Comparison of ENCODE assay signal across 20 mouse cellular contexts in genomic region chr9:107481340-107481739, GRCm38 (mm10). TPM values are rescaled to one million over a fixed set of nuclear protein-coding genes. Genes with fewer than 3 reads are reported as not detected.
DNase-seq lines count a peak whose midpoint lies in the region; ATAC-seq and TF ChIP-seq lines count a peak whose summit lies in the region.
"Had no signal": no experiment of that assay in that cellular context is flagged by ENCODE, and none has a peak within 500 bp of the region (broad histone marks: within the 10 kb centered on the region; RNA-seq: fewer than 3 reads in every experiment).

No protein-coding gene starts in this region.

- DNase-seq in forebrain, embryonic 10.5 days (ENCODE audit: extremely low spot score, low spot score), result peak; percentile 29
- no peak for DNase-seq in forebrain, postnatal 0 days
- peak; percentile 49 for DNase-seq in forebrain, embryonic 14.5 days (ENCODE audit: low spot score)
- DNase-seq in limb, embryonic 10.5 days (ENCODE audit: low spot score), result no peak
- DNase-seq in T-cell, adult 2 months (ENCODE audit: low spot score), result no peak
- no peak for DNase-seq in cerebellum, postnatal 14 days
- no peak for DNase-seq in testis, postnatal 14 days (ENCODE audit: low spot score)
- DNase-seq: adrenal gland, postnatal 36 days; cerebellum, postnatal 36 days; gastrocnemius, postnatal 10 days; heart, postnatal 14 days; kidney, postnatal 25 days; left cerebral cortex, postnatal 4 days; lung, adult 18-20 months; lung, postnatal 36 days; right cerebral cortex, postnatal 14 days; thymus, postnatal 36 days had no signal

- no peak overlapping the region for H3K4me3 ChIP-seq in forebrain, embryonic 10.5 days
- no peak overlapping the region for H3K4me3 ChIP-seq in forebrain, postnatal 0 days (ENCODE audit: low read depth, low read length)
- H3K4me3 ChIP-seq in forebrain, embryonic 14.5 days (ENCODE audit: low read depth, low read length), result no peak overlapping the region
- 0 out of 2 replicates have a peak overlapping the region, but pooled peaks have one; percentile 6 for H3K4me3 ChIP-seq in limb, embryonic 10.5 days
- H3K4me3 ChIP-seq in neural tube, embryonic 12.5 days, result no peak overlapping the region

- H3K36me3 ChIP-seq in forebrain, embryonic 10.5 days (replicated peaks), result no peaks in the 10 kb centered on the region
- H3K36me3 ChIP-seq in forebrain, postnatal 0 days (ENCODE audit: insufficient read depth), result no peaks in the 10 kb centered on the region
- H3K36me3 ChIP-seq in forebrain, embryonic 14.5 days (ENCODE audit: control insufficient read depth, insufficient read depth, low read length), result no peaks in the 10 kb centered on the region
- no peaks in the 10 kb centered on the region for H3K36me3 ChIP-seq in limb, embryonic 10.5 days
- no peaks in the 10 kb centered on the region for H3K36me3 ChIP-seq in neural tube, embryonic 12.5 days

- H3K4me2 ChIP-seq in forebrain, postnatal 0 days (ENCODE audit: low read depth), result no peak overlapping the region
- no peak overlapping the region for H3K4me2 ChIP-seq in forebrain, embryonic 14.5 days (ENCODE audit: low read length)
- H3K4me2 ChIP-seq in neural tube, embryonic 12.5 days (replicated peaks), result no peak overlapping the region

- no peaks in the 10 kb centered on the region for H3K27me3 ChIP-seq in forebrain, embryonic 10.5 days (ENCODE audit: poor library complexity, severe bottlenecking)
- H3K27me3 ChIP-seq in forebrain, postnatal 0 days (ENCODE audit: insufficient read depth, low read length), result no peaks in the 10 kb centered on the region
- no peaks in the 10 kb centered on the region for H3K27me3 ChIP-seq in forebrain, embryonic 14.5 days (replicated peaks; ENCODE audit: control insufficient read depth, insufficient read depth, low read length)
- peaks cover 81% of the 10 kb centered on the region for H3K27me3 ChIP-seq in limb, embryonic 10.5 days (ENCODE audit: low read depth, poor library complexity, severe bottlenecking)
- H3K27me3 ChIP-seq in neural tube, embryonic 12.5 days (replicated peaks), result no peaks in the 10 kb centered on the region

- H3K27ac ChIP-seq in forebrain, embryonic 10.5 days, result peak overlapping the region; percentile 87
- H3K27ac ChIP-seq in forebrain, postnatal 0 days (ENCODE audit: low read depth, low read length), result no peak overlapping the region
- H3K27ac ChIP-seq in forebrain, embryonic 14.5 days (ENCODE audit: low read depth, low read length), result no peak overlapping the region
- peak overlapping the region; percentile 78; the same call in 1 of the 2 replicates for H3K27ac ChIP-seq in limb, embryonic 10.5 days
- peak overlapping the region; percentile 51; the same call in 1 of the 2 replicates for H3K27ac ChIP-seq in neural tube, embryonic 12.5 days

- H3K9me3 ChIP-seq in forebrain, embryonic 10.5 days, result no peaks in the 10 kb centered on the region
- H3K9me3 ChIP-seq in forebrain, postnatal 0 days (ENCODE audit: low read length), result no peaks in the 10 kb centered on the region
- H3K9me3 ChIP-seq in forebrain, embryonic 14.5 days (replicated peaks; ENCODE audit: control insufficient read depth, low read length), result no peaks in the 10 kb centered on the region
- no peaks in the 10 kb centered on the region for H3K9me3 ChIP-seq in limb, embryonic 10.5 days (replicated peaks)
- H3K9me3 ChIP-seq in neural tube, embryonic 12.5 days, result no peaks in the 10 kb centered on the region

- no peak for TF ChIP-seq CTCF in forebrain, postnatal 0 days (IDR thresholded peaks at IDR 0.05; ENCODE audit: low read depth)

- peaks cover 68% of the 10 kb centered on the region for H3K4me1 ChIP-seq in forebrain, embryonic 10.5 days
- peaks cover 9% of the 10 kb centered on the region for H3K4me1 ChIP-seq in forebrain, postnatal 0 days (ENCODE audit: insufficient read depth)
- peaks cover 47% of the 10 kb centered on the region for H3K4me1 ChIP-seq in forebrain, embryonic 14.5 days (ENCODE audit: control insufficient read depth, insufficient read depth, low read length)
- H3K4me1 ChIP-seq in limb, embryonic 10.5 days, result peaks cover 35% of the 10 kb centered on the region
- H3K4me1 ChIP-seq in neural tube, embryonic 12.5 days, result peaks cover 57% of the 10 kb centered on the region

- no peak for ATAC-seq in forebrain, postnatal 0 days
- ATAC-seq in forebrain, embryonic 14.5 days, result no peak
- no peak for ATAC-seq in neural tube, embryonic 12.5 days (ENCODE audit: low FRiP score, low read depth)
- ATAC-seq: activated CD4-positive, CD25-positive, alpha-beta regulatory T cell, adult 4 months; intestine, postnatal 0 days had no signal

- no peak overlapping the region for H3K9ac ChIP-seq in forebrain, postnatal 0 days
- no peak overlapping the region for H3K9ac ChIP-seq in forebrain, embryonic 14.5 days (ENCODE audit: low read length)
- 0 out of 2 replicates have a peak overlapping the region, but pooled peaks have one; percentile 8 for H3K9ac ChIP-seq in neural tube, embryonic 12.5 days

- 21% methylated on average over 16 of the region's 16 CpGs for WGBS in forebrain, embryonic 10.5 days
- 15% methylated on average over 16 of the region's 16 CpGs for WGBS in forebrain, postnatal 0 days
- 9% methylated on average over 16 of the region's 16 CpGs for WGBS in forebrain, embryonic 14.5 days
- WGBS in limb, embryonic 10.5 days, result 32% methylated on average over 16 of the region's 16 CpGs
- 18% methylated on average over 16 of the region's 16 CpGs for WGBS in neural tube, embryonic 12.5 days

RNA-seq across cellular contexts. Expression of gene Tmem115, which starts 52.4 kb away (rescaled TPM):
- 33.0 and 35.8 TPM in 2 replicates for polyA plus RNA-seq in forebrain, embryonic 10.5 days (2016; fragmentation: Nextera tagmentation; extraction: Ambion mirVana)
- 44.3 and 51.4 TPM in 2 replicates for total RNA-seq in forebrain, postnatal 0 days (2014; rRNA removed)
- 49.7 and 50.4 TPM in 2 replicates for polyA plus RNA-seq in forebrain, postnatal 0 days (2015; fragmentation: Nextera tagmentation; extraction: Ambion mirVana)
- polyA plus RNA-seq in forebrain, embryonic 14.5 days (2014; fragmentation: Nextera tagmentation; extraction: Ambion mirVana), result 44.4 and 53.4 TPM in 2 replicates
- polyA plus RNA-seq in limb, embryonic 10.5 days (2016; fragmentation: Nextera tagmentation; extraction: Ambion mirVana), result 41.3 and 43.5 TPM in 2 replicates
- polyA plus RNA-seq in neural tube, embryonic 12.5 days (2016; fragmentation: Nextera tagmentation; extraction: Ambion mirVana), result 46.7 and 48.4 TPM in 2 replicates

Comparison
In these comparisons a context has a peak if more than half of its experiments do, and no peak if none do; other contexts are left out.
1. DNase-seq: peak in forebrain, embryonic 10.5 days (single experiment) and forebrain, embryonic 14.5 days (single experiment); none in forebrain, postnatal 0 days (single experiment), limb, embryonic 10.5 days (single experiment), T-cell, adult 2 months (single experiment), cerebellum, postnatal 14 days (0 of 2) and testis, postnatal 14 days (single experiment).
2. H3K27ac ChIP-seq: peak in forebrain, embryonic 10.5 days (single experiment), limb, embryonic 10.5 days (single experiment) and neural tube, embryonic 12.5 days (single experiment); none in forebrain, postnatal 0 days (single experiment) and forebrain, embryonic 14.5 days (single experiment).